Mouse (Mus musculus) urinary bladder, postnatal 10 days (tissue): ENCODE measurements at regions not wholly inside any gene's neighbourhood (a gene's known extent, or its start where the extent isn't known, plus 50 kb on each side); places are given as distances from the start of the nearest gene placed in this dataset.
"Not testable (repeated sequence)": the region's sequence is repeated elsewhere in the genome, so short reads cannot be mapped to it uniquely, and the experiment has no call there.

Experiments
- DNase-seq: peaks from one replicate; pipeline ENCODE4 v3.0.0; 2022; ENCODE audit warnings: low spot score

GRCm38 (mm10) chr13:99737271-99737670, 163.6 kb downstream of the Cartpt start:
- no peak for DNase-seq

GRCm38 (mm10) chr13:99729145-99729544, 171.7 kb downstream of the Cartpt start:
- DNase-seq: no peak

DNA sequence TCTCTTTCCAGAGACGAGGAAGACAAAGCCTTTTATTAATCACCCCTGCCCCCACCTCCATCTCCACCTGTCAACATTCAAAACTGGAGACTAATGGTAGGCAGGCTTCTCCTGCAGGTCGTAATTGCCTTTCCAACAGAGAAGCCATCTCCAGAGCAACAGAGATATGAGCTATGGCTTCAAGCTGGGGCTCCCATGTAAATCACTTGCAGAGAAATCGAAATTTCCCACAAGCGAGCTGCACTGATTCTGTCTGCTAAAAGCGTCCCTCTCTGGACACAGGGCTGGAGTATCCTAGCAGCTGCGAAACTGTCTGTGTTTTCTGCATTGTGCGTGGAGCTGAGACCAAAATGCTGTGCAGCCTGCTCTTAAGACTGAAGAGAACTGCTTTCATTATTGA, 176.6 kb downstream of the Cartpt start:
- no peak for DNase-seq

DNA sequence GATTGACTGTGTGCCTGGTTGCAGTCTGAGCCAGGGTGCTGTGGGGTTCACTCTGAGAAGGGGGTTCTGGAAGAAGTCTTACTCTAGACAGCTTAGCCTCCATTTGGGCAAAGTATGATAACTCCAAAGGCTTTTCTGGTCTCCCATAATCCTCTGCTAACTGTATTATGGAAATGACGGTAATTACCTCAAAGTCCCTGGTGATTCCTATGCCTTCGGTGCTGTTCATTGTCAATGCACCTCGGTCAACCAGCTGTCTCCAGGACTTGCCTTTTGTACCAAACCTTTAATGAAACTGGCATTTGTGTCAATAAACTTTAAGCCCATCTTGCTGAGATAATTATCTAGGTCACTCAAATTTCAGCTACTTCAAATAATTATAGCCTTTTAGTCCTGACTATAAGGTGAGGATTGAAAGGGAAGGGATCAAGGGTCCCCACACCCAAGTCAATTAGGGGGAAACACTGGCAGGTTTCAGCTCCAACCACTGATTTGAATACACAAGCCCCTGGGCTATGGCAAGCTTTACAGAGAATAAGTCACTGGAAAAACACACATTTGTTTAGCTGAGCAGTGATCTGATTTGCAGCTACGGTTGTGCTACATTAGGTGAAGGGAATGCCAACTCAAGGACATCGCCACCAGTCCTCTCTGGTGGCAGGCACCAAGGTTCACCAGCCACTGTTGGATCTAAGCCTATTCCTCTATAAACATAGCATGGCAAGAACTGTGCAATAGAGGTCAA, 177.5 kb downstream of the Cartpt start:
- no peak for DNase-seq

- DNase-seq: no peak
Observed at GRCm38 (mm10) chr13:99720566-99720965, 180.3 kb downstream of the Cartpt start.

GRCm38 (mm10) chr13:99696559-99696890, 180.2 kb upstream of the Map1b start:
- DNase-seq: no peak

DNA sequence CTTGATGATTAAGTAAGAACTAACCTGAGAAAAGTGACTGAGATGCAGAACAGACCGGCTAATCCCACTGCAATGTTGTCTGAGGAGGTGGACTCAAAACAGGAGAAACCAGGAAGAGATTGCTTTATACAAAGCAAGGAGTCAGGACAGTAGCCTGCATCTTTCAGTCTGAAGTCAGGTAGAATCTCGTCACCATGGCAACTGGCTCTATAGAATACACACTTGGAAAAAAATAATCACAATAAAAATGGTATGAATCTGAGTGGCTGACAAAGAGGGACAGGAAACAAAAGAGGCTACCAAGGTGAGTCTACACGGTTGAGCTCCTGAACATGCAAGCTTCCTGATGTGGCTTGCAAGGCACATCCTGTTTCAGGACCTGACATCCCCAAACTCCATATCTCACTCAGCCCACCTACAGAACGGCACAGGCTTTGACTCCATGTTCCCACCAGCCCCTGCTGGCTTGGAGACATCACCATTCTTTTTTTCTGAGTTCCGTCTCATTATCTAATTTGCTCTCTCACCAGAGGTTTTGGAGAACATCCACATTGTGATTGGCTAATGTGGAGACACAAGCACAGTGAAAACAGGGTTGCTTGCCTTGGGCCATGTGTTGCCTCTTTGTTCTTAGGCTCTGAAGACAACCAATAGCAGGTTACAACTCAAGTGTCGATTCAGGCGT, 179.7 kb upstream of the Map1b start:
- DNase-seq: no peak

DNA sequence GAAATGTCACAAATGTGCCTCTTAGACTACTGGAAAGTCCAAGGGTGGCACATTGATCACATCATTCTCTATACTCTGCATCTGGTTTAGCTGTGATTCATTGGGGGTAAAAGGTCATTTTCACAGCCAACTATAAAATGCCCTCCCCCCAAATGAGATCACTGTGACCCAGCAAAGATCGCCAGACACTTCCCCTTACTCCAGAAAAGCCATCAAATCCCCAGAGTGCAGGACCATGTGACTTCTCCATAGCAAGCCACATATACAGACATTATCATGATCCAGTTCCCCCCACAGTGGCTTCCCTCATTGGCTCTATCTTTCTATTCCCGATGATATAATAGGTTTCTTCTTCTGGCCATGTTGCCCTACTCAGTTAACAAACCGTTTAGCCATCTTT, 163.6 kb upstream of the Map1b start:
- DNase-seq: no peak

DNA sequence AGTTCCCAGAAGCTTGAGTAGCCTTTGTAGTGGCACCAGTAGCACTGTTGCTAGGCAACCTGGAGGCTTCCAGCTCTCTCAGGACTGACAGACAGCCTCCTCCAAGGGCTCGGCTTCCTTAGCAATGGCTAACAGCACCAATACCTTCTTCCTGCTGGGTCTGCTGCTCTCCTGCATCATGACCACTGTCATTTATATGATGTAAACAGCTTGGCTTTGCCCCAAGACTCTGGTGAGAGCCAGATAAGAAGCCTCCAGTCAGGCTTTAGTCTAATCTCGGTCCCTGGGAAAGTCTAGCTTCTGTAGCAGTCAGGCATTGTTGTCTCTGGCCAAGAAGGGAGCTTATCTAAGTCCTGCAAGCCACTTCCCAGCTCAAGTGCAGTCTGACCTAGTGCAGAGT, 163.1 kb upstream of the Map1b start:
- no peak for DNase-seq

DNA sequence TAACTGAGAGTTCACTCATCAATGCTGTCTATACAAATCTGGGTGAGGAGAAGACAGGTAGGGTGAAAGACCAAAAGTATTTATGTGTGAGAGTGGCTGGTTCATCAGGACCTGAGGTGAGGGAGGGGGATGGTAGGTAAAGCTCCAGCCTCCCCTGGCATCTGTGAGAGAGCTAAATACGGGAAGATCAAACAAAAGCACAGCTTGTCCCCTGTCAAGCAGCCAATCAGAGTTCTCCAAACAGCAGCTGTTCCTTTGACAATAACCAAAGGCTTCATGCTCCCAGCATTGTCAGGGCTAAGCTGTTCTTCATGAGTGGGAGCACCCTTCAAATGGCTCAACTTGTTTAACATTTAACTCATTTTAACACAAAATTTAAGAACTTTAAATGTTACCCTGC, 160.1 kb upstream of the Map1b start:
- no peak for DNase-seq

DNA sequence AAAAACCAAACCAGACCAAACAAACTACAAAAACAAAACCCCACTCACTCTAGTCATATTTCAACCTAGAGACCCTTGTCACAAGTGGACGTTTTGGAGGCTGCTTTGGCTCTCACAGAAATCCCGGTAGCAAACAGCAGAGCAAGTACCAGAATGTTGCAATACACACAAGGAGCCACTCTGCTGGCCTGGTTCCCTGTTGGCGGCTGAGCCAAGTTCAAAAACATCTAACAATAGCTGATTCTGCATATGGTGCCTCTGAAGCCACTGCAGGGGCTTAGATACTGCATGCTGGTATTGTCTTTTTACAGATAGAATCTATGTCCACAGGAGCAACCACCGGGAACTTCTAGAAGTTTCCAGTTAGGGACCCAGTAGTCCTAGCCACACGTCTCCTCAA, 159.6 kb upstream of the Map1b start:
- DNase-seq: no peak

- no peak for DNase-seq
Observed at GRCm38 (mm10) chr13:99672714-99673113, 156.4 kb upstream of the Map1b start.

DNA sequence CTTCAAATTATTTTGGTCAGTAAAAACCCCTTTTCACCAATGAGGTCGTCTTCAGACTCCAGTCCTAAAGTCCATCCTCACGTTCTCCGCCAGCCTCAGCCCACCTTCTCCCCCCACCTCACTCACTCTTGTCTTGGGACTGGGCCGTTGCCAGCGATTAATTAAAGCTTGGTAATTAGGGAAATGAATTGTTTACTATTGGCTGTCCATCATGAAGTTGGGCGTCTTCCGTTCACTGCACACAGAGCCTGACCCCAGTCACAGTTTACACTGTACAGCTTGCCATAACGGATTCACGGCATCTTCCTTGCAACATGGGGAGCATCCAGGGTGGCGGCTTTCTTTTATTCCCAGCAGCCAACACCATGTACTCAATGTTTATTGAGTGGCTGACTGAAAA, 155.4 kb upstream of the Map1b start:
- DNase-seq: no peak

GRCm38 (mm10) chr13:99669987-99670534, 153.7 kb upstream of the Map1b start:
- DNase-seq: no peak

DNA sequence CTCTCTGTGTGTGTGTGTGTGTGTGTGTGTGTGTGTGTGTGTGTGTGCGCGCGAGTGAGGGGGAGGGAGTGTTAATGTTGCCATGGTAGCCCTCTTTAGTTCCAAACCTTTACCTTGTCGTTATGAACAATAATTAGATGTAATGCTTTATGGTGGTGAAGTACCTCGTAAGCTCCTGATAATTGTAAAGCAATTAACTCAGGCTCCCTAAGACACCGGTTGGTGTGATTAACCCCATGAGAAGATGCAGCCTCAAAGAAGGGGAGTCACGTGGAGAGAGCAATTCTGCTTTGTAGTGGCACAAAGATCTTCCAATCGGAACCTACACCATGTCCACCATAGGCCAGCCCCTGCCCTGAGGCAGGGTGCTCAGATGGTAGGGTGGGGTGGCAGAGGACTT, 152.3 kb upstream of the Map1b start:
- no peak for DNase-seq

DNA sequence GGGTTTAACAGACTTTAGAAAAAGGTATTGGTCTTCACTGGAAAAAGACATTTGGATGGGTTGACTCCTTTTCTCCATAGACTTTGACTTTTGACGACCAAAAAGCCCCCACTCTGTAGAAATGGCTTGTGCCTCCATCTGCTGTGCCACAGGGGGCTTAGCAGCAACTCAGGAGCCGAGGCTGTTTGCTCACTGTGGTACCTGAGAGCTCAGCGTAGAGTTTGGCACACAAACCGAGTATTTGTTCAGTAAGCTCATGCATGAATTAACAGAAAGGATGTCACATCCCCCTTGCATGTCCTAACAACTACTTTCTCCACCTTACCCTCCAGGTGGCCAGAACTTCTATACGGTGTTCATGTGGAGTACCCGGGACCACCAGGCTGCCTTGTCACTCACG, 149.7 kb upstream of the Map1b start:
- no peak for DNase-seq

GRCm38 (mm10) chr13:99663422-99663821, 147.1 kb upstream of the Map1b start:
- DNase-seq: not testable (repeated sequence)

DNA sequence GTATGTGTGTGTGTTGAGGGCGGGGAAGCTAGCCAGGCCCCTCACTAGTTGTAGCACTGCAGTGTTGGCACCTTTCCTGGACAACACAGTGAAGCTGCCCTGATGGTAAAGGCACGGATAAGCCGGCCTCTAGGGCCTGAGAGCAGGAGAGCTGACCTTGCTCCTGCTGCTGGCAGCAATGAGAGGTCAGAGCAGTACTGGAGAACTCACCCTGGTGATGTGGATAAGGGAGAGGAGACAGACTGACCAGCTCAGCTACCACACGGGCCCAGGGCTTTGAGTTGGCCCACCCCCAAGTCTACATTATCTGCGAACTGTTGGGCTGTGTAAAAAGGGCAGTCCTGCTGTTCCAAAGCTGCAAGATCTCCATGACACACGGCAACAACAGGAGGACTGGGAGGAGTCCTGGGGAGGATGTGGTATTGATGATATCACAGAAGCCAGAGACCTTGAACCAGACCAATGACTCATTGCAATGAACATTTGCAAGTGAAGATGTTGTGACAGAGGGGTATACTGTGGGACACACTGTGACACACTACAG, 131.4 kb upstream of the Map1b start:
- DNase-seq: no peak

DNA sequence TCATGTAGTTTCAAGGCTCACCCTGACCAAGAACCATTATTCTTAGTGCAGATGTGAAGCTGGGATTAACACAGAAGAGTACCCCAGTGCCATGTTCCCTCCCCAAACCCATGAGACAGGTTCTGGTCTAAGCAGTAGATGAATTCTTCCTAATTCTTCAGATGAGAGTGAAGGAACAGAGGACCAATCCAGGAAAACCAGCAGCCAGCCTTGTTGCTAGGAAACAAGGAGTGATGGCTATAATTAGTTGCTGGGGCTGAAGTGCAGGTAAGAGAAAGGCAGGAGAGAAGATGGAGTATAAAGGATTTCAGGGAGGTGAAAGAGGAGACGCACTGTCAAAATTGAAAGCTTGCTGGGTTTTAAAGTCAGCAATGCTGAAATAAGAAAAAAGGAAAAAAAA, 128.4 kb upstream of the Map1b start:
- no peak for DNase-seq

DNA sequence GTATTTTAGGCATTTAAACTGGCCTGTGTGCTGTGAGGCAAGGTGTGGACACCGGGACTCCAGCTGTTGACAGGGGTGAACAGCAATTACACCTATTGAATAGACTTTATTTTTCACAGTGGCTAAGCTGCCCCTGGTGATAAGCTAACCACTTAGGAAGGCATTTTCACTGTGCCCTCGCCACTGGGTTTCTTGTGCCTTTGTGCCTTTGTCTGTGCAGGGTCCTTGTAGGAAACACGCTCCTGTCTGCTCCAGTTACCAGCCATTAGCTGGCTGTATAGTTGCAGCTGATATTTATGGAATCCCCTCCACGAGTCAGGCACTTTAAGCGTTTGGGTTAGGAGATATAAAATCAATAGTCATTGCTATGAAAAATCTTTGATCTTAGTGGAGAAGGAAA, 126.5 kb upstream of the Map1b start:
- DNase-seq: no peak

GRCm38 (mm10) chr13:99642301-99642700, 126.0 kb upstream of the Map1b start:
- no peak for DNase-seq

DNA sequence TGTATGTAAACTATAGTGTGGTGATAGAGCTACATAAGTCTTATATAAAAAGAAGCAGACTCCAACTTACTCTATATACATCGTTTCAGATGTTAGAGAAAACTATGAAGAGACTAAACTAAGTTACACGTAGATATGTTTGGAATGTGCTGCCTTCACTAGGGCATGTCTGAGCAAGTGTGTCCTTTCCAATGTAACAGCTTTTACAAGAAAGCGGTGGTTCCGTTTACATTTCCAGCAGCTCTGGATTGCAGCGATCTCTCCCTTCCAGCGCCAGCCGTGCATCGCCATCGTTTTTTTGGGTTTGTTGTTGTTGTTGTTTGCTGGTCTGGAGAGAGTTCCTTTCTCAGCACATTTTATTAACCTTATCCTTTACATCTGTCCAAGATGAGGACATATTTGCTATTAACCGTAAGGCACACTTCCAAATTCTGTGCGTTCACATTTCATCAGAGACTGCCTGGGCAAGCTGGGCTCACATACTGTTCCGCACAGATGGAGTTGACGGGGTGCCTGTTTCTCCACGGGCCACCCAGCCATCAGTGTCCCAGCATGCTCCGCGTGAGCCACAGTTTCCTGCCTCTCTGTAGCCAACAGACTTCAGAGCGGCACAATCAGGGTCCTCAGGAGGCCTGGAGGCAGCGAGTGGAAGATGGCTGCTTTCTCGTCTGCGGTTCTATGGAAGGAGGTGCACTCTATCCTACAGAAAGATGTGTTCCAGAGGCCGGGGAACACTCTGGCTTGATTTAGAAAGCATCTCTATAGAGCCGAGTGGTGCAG, 125.2 kb upstream of the Map1b start:
- DNase-seq: no peak

DNA sequence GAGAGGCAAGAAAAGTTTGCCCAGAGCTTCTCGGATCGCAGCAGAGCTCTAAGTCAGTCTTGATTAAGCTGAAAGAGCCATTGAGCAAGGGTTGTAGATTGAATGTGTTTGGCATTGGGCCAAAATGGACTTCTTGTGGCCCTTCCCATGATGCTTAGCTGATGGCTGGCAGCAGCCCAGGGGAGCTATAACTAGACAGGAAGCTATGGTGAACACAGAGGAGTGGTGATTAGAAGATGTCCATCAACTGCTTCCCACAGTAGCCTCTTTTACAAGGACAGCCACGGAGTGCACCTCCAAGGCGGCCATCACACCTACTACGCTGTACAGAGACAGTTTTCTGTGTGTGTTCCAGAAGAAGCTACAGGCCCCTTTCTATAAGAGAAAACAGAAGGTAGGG, 116.4 kb upstream of the Map1b start:
- DNase-seq: no peak
